Mouse (Mus musculus) brain, embryonic 14.5 days (tissue): ENCODE results near the gene Arhgdia. TPM values are rescaled to one million over a fixed set of nuclear protein-coding genes. Genes with fewer than 3 reads are reported as not detected.

Source experiments
- DNase-seq: peaks from one replicate; pipeline ENCODE4 v3.0.0-alpha.2; 2011; ENCODE audit warnings: low read depth
- CTCF ChIP-seq: fragments of 200-500 bp; IDR thresholded peaks from 2 replicates; pipeline ENCODE4 v1.5.1; 2012; ENCODE audit warnings: inconsistent platforms, mild to moderate bottlenecking, moderate library complexity, borderline replicate concordance; ENCODE audit not compliant: insufficient read depth, insufficient read length; ENCODE audit errors: extremely low read depth
- POLR2A ChIP-seq: fragments of 200-500 bp; IDR thresholded peaks from 2 replicates; pipeline ENCODE4 v1.6.1; 2012; ENCODE audit warnings: mild to moderate bottlenecking, inconsistent platforms, borderline replicate concordance; ENCODE audit not compliant: poor library complexity, insufficient read depth, insufficient read length, severe bottlenecking; ENCODE audit errors: extremely low read depth
- polyA plus RNA-seq: library from polyadenylated mRNA; depleted of rRNA; stranded (reverse); fragments of >200 nt; gene quantifications from 2 replicates; pipeline ENCODE4 v1.2.3, GENCODE M21; 2012

Arhgdia gene
- polyA plus RNA-seq, 1 experiment: 540 TPM

DNA sequence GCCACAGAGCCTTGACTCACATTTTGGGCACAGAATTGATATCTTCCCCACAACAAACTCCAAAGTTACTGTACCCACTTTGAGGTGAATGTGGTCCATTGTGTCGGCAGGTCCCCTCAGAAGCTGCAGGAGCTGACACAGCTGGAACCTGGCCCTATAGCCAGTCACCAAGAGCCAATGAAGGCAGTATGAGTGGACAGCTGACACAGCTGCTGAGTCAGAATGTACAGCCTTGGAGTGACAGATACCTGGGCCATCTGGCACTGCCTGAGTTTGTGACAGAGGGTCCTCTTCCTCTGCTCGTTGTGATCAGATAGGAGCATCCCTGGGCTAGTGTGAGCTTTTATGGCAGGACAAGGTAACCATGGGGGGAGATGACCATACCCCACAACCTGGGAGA, 26.2 kb downstream of the Arhgdia start:
- TF ChIP-seq POLR2A (no peak), CTCF (no peak)
- DNase-seq: no peak

DNA sequence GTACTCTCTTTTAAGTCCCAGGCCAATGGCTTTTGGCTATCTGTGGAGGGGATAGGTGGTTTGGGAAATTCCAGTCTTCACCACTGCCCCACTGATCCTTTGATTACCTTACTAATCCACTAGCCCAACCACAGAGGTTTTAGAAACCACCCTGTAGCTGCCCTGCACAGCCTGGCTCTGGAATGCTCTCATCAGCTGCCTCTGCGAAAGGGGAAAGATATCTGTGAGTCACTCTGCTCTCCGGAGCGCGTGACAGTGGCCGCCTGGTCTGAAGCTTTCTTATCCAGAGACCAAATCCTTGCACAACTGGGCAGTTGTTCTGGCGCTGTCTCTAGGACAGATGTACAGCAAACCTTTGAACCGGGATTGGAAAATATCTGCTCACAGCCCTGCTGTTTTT, 26.6 kb downstream of the Arhgdia start:
- DNase-seq: no peak
- no peak for TF ChIP-seq POLR2A
- TF ChIP-seq CTCF: no peak

DNA sequence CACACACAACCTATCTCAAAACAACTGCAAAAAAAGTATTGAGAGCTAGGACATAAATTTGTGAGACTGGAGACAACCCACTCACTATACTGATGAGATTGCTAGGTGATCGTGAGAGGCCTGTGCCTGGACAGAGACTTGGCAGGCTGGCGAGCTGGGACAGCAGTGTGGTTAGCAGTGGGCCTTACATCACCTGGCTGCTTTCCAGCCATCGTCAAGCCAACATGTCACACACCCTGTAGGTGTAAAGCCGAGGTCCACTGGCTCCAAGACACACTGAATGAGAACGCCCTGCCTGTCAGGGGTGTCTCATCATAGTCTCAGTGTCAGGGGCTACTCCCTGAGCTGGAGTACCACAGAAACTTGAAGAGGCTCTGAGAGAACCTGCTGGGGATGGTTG, 28.7 kb downstream of the Arhgdia start:
- no peak for DNase-seq
- TF ChIP-seq POLR2A: no peak
- no peak for TF ChIP-seq CTCF

DNA sequence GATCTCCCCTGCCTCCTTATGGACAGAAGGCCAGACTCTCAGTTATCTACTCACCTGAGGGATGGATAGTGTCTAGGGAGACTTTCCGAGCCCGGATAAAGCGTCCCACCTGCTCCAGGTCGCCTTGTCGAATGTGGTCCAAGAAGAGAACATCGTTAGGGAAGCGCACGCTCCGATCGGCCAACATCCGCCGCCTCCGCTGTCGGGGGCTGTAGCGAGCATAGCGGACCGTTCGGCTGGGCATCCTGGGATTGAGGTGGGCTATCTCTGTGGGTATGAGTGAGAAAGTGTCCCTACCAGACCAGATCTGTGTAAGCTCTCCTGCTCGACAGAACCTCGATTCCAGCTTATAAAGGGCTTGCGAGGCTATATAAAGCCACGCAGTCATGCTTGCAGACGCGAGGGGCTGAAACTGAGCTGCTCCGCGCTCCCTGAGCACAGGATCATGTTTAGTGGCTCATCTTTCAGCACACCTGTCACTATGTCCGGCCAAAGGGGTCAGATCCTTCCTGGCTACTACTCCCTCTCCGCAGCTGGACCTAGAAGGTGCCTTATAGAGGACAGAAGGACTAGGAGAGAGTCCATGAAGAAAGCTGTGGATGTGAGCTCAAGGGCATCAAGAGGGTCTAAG, 30.5 kb downstream of the Arhgdia start, which contains the start of gene Ppp1r27:
TSS of gene Ppp1r27 (minus strand) at position 323 of the 631 bp plus-strand sequence.
- no peak for DNase-seq
- no peak for TF ChIP-seq POLR2A
- no peak for TF ChIP-seq CTCF

DNA sequence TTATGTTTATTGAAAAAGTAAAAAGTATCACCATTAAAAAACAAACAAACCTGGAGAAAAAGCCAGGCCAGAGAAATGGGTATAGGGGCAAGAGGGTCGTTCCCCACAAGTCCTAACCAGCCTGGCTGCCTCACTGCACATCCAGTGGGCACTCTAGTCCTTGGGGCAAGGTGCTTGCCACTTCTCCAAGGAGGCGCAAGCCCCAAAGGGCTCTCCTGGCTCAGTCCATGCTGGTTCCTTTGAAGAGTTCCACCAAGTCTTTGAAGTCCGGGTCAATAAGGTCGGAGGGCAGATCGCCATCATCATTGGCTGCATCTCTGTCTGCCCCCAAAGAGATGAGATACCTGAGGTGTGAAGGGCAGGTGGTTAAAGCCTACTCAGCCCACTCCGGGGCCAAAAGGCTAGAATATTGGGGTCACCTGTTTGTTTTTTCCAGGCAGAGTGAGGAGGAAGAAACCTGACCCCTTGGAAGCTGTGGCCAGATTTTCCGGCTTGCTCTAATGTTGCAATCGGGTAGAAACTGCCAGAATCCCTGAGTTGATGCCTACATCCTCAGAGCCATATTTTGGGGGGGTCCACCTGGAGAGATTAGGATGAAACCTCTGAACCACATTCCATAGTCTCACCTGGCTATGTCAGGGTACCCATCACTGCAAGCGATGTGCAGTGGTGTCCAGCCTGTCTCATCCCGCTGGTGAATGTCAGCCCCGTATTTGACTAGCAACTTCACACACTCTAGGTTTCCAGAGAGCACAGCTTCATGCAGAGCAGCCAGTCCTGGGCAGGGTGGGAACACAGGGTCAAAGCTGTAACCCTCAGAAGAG, 31.2 kb downstream of the Arhgdia start:
- no peak for DNase-seq
- no peak for TF ChIP-seq CTCF
- no peak for TF ChIP-seq POLR2A

DNA sequence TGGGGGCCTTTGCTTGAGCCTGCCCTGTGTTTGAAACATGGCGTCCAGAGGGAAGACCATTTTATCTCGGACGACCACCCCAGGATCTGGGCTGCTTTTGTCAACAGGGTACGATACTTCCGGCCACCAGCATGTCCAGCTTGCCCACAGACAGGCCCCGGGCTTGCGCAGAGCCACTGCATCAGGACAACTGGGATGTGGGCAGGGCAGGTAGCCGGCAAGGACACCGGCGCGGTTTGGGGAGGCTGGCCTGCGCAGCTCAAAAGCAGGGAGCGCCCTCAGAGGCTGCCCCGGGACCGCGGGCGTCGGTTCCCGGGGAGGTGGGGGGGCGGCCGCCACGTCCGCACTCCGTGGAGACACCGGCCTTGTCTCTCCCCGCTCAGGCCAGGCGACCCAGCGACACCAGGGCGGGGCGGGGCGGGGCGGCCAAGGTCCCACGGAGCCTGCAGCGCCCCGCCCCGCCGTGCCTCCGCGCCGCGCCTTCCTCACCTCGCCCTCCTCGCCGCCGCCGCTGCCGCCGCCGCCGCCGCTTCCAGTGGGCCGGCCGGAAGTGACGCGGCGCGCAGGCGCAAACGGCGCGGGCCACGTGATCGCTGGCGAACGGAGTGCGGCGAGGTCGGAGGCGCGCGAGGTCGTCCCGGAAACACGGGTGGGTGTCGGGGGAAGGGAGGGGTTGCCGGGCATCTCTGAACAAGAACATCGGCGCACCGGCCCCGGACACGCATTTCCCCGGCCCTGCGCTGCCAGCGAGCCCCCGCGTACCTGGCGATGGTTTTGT, 32.1 kb downstream of the Arhgdia start, which contains the start of gene Mcrip1:
TSS of gene Mcrip1 (minus strand) at position 560 of the 778 bp plus-strand sequence.
- TF ChIP-seq CTCF (no peak), POLR2A (peak; percentile 61; the same call in 1 of the 2 replicates)
- peak; percentile 96 for DNase-seq

GRCm38 (mm10) chr11:120548786-120549167, 32.6 kb downstream of the Arhgdia start:
- no peak for DNase-seq
- TF ChIP-seq POLR2A (no peak), CTCF (no peak)

GRCm38 (mm10) chr11:120548214-120548613, 33.2 kb downstream of the Arhgdia start:
- DNase-seq: no peak
- TF ChIP-seq POLR2A (no peak), CTCF (no peak)

- peak; percentile 6 for DNase-seq
- no peak for TF ChIP-seq POLR2A
These were observed 34.0 kb downstream of the Arhgdia start for GRCm38 (mm10) chr11:120547469-120547868.

DNA sequence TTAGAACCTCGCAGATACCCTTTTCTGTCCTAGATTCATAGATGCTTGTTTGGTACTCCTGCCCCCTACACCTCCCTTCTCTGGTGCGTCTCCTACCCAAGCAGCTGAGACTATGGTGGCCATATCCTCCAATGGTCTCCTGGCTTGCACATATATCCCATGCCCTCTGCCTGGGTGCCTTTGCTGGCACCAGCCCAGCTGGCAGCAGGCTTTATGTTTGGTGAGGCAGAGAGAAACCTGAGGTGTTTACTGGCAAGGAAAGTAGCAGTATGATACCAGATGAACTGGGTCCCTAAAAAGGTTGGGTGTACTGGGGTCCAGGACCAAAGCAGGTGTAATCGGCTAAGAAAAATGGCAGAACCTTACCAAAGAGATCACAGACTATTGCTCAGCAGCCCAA, 35.5 kb downstream of the Arhgdia start:
- DNase-seq: no peak
- TF ChIP-seq CTCF (no peak), POLR2A (no peak)

DNA sequence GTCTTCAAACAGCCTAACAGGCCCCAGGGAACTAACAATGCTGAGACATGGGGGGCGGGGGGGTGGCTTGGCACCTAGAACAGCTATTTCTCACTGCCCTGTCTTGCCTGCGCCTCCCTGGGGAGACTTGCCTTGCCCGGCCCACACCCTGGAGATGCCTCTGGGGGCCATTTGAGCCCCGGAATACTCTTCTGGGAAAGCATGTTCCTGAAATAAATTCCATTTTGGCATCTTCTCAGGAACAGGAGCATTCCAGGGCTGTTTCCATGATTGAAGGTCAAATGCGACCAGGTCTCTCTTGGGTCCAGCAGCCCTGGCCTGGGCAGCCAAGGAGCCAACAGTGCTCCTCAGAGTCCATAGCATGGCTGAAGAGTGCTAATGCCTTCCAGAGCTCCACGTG, 39.0 kb downstream of the Arhgdia start:
- TF ChIP-seq POLR2A (no peak), CTCF (no peak)
- no peak for DNase-seq

DNA sequence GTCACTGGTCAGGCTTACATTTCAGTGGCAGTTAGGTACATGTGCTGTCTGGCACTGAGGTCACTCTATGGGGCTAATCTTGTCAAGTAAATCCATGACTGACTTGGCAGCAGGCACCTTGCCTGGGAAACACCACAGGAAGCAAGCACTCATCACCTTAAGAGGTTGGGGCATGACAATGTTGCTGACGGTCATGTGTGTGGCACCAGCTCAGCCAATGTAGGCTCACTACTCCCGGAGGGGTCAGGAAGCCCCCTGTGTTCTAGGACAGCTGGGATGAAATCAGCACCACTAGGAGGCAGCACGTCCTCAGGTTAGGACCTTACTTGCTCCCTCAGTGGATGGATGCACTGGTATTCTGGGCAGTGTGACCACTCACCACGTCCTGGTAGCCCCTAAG, 39.5 kb downstream of the Arhgdia start:
- DNase-seq: peak; percentile 5
- TF ChIP-seq POLR2A: no peak
- peak; percentile 29; the same call in 1 of the 2 replicates for TF ChIP-seq CTCF
